Mouse (Mus musculus) lung, postnatal 36 days (tissue): ENCODE results near the gene Enox2.
"Not testable (repeated sequence)": the region's sequence is repeated elsewhere in the genome, so short reads cannot be mapped to it uniquely, and the experiment has no call there.

ENCODE experiments used
- DNase-seq: peaks from one replicate; pipeline ENCODE4 v3.0.0; 2022; ENCODE audit warnings: mixed read lengths

Gene Enox2

GRCm38 (mm10) chrX:49287700-49288563 is at the start of gene Enox2:
Gene Enox2 (minus strand): TSS chrX:49288259.
- peak; percentile 93 for DNase-seq

GRCm38 (mm10) chrX:49309496-49309895 is 21.4 kb upstream of the Enox2 start:
- peak; percentile 56 for DNase-seq

DNA sequence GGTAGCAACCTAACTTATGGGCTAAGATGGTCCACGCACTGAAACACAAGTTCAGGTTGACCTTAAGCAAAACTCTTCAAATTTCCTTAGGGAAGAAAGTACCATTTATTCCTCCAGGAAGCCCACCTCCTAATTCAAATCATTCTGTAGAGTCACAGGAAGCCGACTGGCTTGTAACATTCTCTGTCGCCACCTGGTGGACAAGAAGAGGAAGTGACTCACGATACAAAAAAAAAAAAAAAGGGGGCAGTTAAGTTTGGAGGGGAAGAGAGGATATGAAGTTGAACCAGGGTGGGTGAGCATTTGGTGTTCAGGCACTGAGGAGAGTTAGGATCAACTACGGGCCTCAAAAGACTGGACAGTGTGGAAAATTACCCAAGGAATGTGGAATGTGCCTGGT is 18.6 kb upstream of the Enox2 start:
- peak; percentile 7 for DNase-seq

DNA sequence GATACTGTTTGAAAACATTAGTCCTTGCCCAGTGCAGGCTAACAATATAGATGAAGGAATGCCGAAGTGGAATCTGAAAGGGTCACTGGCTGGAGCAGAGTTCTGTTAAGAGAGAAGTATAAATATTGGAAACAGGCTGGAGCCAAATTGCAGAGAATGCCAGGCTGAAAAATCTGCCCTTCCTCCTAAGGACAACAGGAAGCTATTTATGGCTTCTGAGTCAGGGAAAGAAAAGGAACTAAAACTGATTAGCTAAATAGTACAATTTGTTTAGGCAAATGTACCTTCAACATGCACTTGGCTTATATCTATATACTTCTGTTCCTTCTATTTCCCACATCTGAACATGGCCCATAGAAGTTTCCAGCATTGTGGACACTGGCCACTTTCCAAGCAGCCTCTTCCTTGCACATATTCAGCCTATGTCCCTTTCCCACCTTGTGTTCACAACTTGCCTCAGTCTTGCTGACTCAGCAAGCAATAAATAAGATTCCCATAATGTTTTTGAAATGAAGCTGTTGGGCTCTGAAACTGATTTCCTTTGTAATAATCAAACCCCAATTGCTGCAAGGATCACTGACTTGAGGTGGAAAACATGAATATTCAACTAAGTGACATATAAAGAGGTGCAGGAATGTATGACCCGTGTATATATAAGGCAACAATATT is 8.0 kb downstream of the Enox2 start:
- no peak for DNase-seq

DNA sequence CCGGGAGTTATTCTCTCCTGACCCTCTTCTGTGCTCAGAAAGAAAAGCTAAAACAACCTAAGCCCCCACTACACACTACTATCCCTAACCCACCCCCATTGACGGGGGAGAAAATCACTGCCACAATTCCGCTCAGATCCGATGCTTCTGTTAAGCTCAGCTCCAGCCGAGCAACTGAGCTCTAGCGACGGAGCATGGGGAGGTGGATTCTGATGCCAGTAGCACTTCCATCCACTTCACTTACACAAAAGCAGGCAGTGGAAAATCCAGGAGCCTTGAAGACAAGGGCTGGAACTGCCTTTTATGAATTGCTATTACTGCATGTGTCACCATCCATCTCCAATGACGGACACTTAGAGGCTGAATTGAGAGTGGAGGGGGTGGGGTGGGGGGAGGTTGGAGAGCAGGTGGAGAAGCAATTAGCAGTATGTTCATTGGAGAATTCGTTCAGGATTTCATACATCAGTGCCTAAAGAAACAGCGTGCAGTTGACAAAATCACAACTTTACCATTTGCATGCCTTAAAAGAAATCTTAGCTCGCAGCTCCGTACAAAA is 14.5 kb downstream of the Enox2 start:
- DNase-seq = no peak

DNA sequence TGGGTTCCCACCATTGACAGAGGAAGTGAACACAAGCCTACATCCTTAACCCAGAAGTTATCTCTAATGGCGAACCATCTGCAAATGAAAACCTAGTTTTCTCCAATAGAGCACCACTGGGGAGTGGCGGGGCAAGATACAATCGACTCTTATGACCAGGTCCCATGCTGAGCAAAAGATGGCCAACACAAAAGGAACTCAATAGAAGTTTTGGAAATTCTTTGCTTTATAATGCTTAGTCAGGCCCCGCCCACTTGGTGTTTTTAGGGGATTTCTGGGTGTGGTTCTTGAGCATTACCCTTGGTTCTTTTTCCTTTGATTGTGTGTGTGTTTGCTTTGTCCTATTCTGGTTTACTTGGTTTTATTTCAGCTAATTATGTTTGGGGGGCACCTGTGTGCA is 37.2 kb downstream of the Enox2 start:
- no peak for DNase-seq

DNA sequence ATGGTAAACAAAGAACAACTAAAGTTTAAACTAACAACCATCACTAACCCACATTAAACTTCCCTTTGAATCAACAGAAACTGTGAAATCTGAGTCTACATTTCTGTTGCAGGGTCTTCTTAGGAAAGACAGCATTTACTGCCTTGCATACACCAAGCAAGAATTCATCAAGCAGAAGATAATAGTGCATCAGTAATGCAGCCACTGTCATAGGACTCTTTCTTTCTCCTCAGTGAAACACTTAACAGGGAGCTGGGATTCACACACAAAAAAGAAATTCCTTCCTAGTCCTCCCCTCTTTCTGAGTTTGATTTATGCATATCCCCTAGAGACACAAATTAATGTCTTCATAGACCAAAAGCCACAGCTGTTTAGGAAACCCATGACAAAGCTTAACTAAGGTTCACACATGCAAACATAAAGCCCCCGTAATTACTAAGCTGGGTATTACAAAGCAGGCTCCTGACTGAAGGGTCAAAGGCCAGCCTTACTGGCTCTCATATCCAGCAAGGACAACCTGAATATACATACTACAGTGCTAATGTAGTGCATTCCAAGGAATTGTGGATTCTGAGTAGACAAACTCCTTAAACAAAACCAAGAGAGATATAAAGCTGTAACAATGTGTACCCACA is 62.1 kb downstream of the Enox2 start:
- no peak for DNase-seq

DNA sequence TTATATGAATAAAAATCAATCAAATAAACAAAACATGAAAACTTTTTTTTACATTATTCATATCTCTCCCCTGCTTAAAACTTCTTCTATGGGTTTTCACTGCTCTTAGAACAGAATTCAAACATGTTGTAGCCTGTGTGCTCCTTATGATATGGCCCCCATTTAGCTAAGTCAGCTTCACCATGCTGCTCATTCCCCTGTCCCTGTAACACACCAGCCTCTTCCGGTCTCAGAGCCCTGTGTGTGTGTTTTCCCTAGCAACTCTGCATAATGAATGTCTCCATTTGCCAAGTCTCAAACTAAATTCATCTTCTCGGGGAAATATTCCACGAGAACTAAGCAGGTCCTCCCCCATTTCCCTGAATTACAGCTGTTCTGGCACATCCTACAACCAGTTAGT is 71.6 kb downstream of the Enox2 start:
- no peak for DNase-seq

GRCm38 (mm10) chrX:49196386-49196785 is 91.7 kb downstream of the Enox2 start:
- no peak for DNase-seq

- DNase-seq = no peak
These were observed 106.9 kb downstream of the Enox2 start for GRCm38 (mm10) chrX:49181136-49181535.

- no peak for DNase-seq
These were observed 109.4 kb downstream of the Enox2 start for GRCm38 (mm10) chrX:49178670-49179069.

- no peak for DNase-seq
These were observed 133.8 kb downstream of the Enox2 start for GRCm38 (mm10) chrX:49154280-49154679.

- DNase-seq = no peak
These were observed 163.2 kb downstream of the Enox2 start for GRCm38 (mm10) chrX:49124774-49125429.

DNA sequence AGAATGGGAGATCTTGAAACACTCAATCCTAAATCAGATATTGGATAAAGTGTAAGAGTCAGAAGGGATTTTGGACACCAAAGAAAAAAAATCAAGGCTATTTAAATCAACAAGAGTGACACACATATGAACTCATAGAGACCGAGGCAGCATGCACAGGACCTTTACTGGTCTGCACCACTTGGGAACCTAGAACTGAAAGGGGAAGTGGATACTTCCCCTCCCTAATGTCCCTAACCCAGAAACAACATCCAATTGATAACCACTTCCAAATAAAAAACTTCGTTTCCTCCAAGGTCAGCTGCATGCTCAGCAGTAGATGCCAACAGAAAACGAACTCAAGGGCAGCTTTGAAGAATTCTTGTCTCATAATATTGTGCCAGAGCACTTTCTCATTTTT is 171.6 kb downstream of the Enox2 start:
- DNase-seq = no peak

GRCm38 (mm10) chrX:49112412-49112811 is 175.6 kb downstream of the Enox2 start:
- peak; percentile 9 for DNase-seq

- not testable (repeated sequence) for DNase-seq
These were observed 187.5 kb downstream of the Enox2 start for GRCm38 (mm10) chrX:49100542-49100941.

DNA sequence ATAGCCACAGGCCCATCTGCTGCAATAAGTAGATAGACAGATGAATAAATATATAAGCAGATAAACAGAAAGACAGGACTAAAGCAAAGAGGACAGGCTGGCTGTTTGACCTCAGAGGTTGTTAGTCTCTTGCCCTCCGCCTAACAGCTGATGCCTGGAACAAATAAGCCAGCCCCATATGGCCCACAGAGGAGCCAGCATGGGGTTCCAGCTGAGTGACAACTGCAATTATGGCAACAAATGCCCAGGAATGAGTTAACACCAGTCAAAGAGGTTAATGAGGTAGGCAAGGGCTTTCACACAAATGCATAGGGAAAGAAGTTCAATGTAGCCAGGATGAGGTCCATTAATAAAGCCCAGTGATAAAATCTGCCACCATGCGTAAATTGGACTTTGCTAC is 191.8 kb downstream of the Enox2 start:
- DNase-seq = no peak

GRCm38 (mm10) chrX:49075055-49075454 is 213.0 kb downstream of the Enox2 start:
- DNase-seq = no peak

DNA sequence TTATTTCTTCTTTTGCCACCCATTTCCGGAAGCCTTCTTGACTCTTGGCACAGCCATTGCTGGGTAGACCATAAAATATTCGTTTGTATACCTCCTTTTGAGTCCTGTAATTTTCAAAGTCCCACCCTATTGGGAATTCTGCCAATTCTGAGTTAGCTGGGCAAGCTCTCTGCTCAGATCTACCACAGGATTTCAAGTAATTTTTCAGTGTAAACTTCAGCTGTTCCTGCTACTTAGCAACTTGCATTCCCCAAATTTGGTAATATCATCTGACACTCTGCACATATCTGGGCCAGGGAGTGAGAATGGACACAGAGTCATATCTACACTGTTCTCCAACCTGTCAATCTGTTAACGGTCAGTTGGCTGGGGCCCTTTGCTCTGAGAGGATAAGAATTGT is 214.5 kb downstream of the Enox2 start:
- DNase-seq = peak; percentile 4

DNA sequence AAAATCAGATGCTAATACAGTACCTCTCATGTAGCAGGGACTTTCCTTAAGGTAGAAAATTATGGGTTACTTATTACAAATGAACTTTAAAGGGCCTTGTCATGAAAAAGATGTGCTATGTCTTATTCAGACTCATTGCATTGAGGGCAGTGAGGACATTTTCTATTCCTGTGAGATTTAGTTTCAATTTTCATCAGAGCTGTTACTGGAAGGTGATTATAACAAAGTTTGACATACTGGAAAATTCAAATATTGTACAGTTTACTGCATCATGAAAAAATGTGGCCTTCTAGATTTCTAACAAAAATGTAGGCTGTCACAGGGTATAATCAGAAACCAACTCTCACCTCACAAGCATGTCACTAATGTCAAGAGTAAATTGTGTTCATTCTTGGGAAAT is 242.9 kb downstream of the Enox2 start:
- DNase-seq = no peak

DNA sequence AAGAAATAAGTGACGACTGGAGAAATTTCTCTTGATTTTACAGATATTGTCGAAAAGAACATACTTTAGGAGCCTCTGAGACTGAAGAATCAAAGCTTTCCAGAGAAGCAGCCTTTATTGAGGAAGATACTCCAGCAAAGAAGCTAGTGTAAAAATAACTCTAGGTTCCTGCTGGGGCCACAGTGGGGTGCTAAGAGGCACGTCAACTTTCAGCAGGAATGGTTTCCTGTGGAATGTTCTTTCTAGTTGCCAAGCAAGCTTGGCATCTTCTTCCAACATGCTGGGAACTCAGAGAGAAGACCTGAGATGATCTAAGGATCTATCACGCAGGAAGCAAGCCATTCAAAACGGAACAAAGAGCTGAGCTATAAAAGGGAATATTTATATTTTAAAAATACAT is 278.3 kb downstream of the Enox2 start:
- no peak for DNase-seq

GRCm38 (mm10) chrX:49005655-49006054 is 282.4 kb downstream of the Enox2 start:
- DNase-seq = no peak

GRCm38 (mm10) chrX:49002892-49003291 is 285.2 kb downstream of the Enox2 start:
- no peak for DNase-seq
